In genomic region chr11:32864615-32865014, GRCm38 (mm10) we compare ENCODE assay signal across 27 mouse cellular contexts. TPM values are rescaled to one million over a fixed set of nuclear protein-coding genes. Genes with fewer than 3 reads are reported as not detected.
DNase-seq lines count a peak whose midpoint lies in the region; ATAC-seq lines count a peak whose summit lies in the region.
"Had no signal": no experiment of that assay in that cellular context is flagged by ENCODE, and none has a peak within 500 bp of the region (broad histone marks: within the 10 kb centered on the region; RNA-seq: fewer than 3 reads in every experiment).

No protein-coding gene starts in this region.

- ATAC-seq in forebrain, embryonic 11.5 days (replicated peaks; ENCODE audit: low FRiP score), result no peak
- ATAC-seq in forebrain, embryonic 12.5 days (ENCODE audit: low FRiP score), result no peak
- ATAC-seq: liver, postnatal 0 days; midbrain, embryonic 13.5 days had no signal

- no peak overlapping the region for H3K4me3 ChIP-seq in forebrain, embryonic 11.5 days (ENCODE audit: low read depth, low read length)
- no peak overlapping the region for H3K4me3 ChIP-seq in forebrain, embryonic 12.5 days (replicated peaks)
- H3K4me3 ChIP-seq: embryonic facial prominence, embryonic 12.5 days; heart, embryonic 12.5 days; midbrain, embryonic 13.5 days; myocyte had no signal

- peak; percentile 7 for DNase-seq in forebrain, embryonic 11.5 days (ENCODE audit: low spot score)
- peak; percentile 51 for DNase-seq in left cerebral cortex, postnatal 4 days
- no peak for DNase-seq in left cerebral cortex, adult 8-10 months (ENCODE audit: low spot score in 2 of 2)
- peak; percentile 76 for DNase-seq in cerebellum, adult 9-10 months
- DNase-seq in telencephalon, adult 2 months (ENCODE audit: low read depth, low spot score), result peak; percentile 3
- no peak for DNase-seq in adrenal gland, adult 2 months
- no peak for DNase-seq in thymus, postnatal 10 days (ENCODE audit: low spot score in 2 of 2)
- DNase-seq: kidney, adult 18-20 months; kidney, postnatal 14 days; liver; liver, postnatal 0 days; lung, postnatal 36 days; retina, postnatal 1 day; thymus, postnatal 14 days had no signal

- no peaks in the 10 kb centered on the region for H3K27me3 ChIP-seq in forebrain, embryonic 11.5 days (ENCODE audit: control insufficient read depth, insufficient read depth, low read length)
- no peaks in the 10 kb centered on the region for H3K27me3 ChIP-seq in forebrain, embryonic 12.5 days
- H3K27me3 ChIP-seq: midbrain, embryonic 13.5 days had no signal

- H3K9me3 ChIP-seq in forebrain, embryonic 11.5 days (ENCODE audit: control insufficient read depth, low read length), result no peaks in the 10 kb centered on the region
- no peaks in the 10 kb centered on the region for H3K9me3 ChIP-seq in forebrain, embryonic 12.5 days
- H3K9me3 ChIP-seq: embryonic facial prominence, embryonic 12.5 days; heart, embryonic 12.5 days; midbrain, embryonic 13.5 days had no signal

- intact Hi-C loops in left cerebral cortex, postnatal 4 days (cut with DNase I), result no loop called here

- no peaks in the 10 kb centered on the region for H3K36me3 ChIP-seq in forebrain, embryonic 11.5 days (ENCODE audit: control insufficient read depth, insufficient read depth, low read length)
- H3K36me3 ChIP-seq in forebrain, embryonic 12.5 days (replicated peaks), result no peaks in the 10 kb centered on the region
- H3K36me3 ChIP-seq: embryonic facial prominence, embryonic 12.5 days; heart, embryonic 12.5 days; midbrain, embryonic 13.5 days had no signal

- no peak overlapping the region for H3K9ac ChIP-seq in forebrain, embryonic 11.5 days (ENCODE audit: low read length)
- H3K9ac ChIP-seq in forebrain, embryonic 12.5 days, result no peak overlapping the region
- H3K9ac ChIP-seq: embryonic facial prominence, embryonic 12.5 days; heart, embryonic 12.5 days; liver, postnatal 0 days; midbrain, embryonic 13.5 days had no signal

- 93% methylated on average over 5 of the region's 5 CpGs for WGBS in forebrain, embryonic 11.5 days
- 93% methylated on average over 5 of the region's 5 CpGs for WGBS in forebrain, embryonic 12.5 days

- no peak overlapping the region for H3K27ac ChIP-seq in forebrain, embryonic 11.5 days (ENCODE audit: low read depth, low read length)
- H3K27ac ChIP-seq in forebrain, embryonic 12.5 days, result no peak overlapping the region
- H3K27ac ChIP-seq: embryonic facial prominence, embryonic 12.5 days; midbrain, embryonic 13.5 days had no signal

- H3K4me1 ChIP-seq in forebrain, embryonic 11.5 days (replicated peaks; ENCODE audit: control insufficient read depth, insufficient read depth, low read length), result no peaks in the 10 kb centered on the region
- H3K4me1 ChIP-seq in forebrain, embryonic 12.5 days, result no peaks in the 10 kb centered on the region

- no peak overlapping the region for H3K4me2 ChIP-seq in forebrain, embryonic 11.5 days (ENCODE audit: low read depth, low read length, severe bottlenecking)
- H3K4me2 ChIP-seq in forebrain, embryonic 12.5 days, result no peak overlapping the region
- H3K4me2 ChIP-seq: embryonic facial prominence, embryonic 12.5 days; heart, embryonic 12.5 days; midbrain, embryonic 13.5 days had no signal

RNA-seq across cellular contexts. Expression of gene Smim23, which starts 40.2 kb away (rescaled TPM):
- polyA plus RNA-seq in forebrain, embryonic 11.5 days (2014; fragmentation: Nextera tagmentation; extraction: Ambion mirVana), result not detected in 2 replicates
- not detected in 2 replicates for polyA plus RNA-seq in forebrain, embryonic 12.5 days (2016; fragmentation: Nextera tagmentation; extraction: Ambion mirVana)
- total RNA-seq in left cerebral cortex, postnatal 4 days (2021), result not detected
- total RNA-seq in left cerebral cortex, adult 8-10 months (2022), result not detected
- not detected for total RNA-seq in adrenal gland, adult 2 months (2021)
- not detected in 2 replicates for polyA plus RNA-seq in adrenal gland, adult 2 months (2012; rRNA removed)
- total RNA-seq: common myeloid progenitor, adult 5-6 weeks; gastrocnemius, adult 18-20 months; heart, postnatal 25 days; layer of hippocampus, postnatal 14 days; left cerebral cortex, postnatal 25 days; MEL; neutrophil, adult 5-6 weeks had no signal
- polyA plus RNA-seq: embryonic facial prominence, embryonic 12.5 days; heart, embryonic 12.5 days; liver, postnatal 0 days; midbrain, embryonic 13.5 days; myocyte; stomach, embryonic 14.5 days had no signal

Comparison
In these comparisons a context has a peak if more than half of its experiments do, and no peak if none do; other contexts are left out.
1. DNase-seq: peak in forebrain, embryonic 11.5 days (single experiment), left cerebral cortex, postnatal 4 days (single experiment), cerebellum, adult 9-10 months (single experiment) and telencephalon, adult 2 months (single experiment); none in left cerebral cortex, adult 8-10 months (0 of 2), adrenal gland, adult 2 months (single experiment) and thymus, postnatal 10 days (0 of 2).